In the genomic region with DNA sequence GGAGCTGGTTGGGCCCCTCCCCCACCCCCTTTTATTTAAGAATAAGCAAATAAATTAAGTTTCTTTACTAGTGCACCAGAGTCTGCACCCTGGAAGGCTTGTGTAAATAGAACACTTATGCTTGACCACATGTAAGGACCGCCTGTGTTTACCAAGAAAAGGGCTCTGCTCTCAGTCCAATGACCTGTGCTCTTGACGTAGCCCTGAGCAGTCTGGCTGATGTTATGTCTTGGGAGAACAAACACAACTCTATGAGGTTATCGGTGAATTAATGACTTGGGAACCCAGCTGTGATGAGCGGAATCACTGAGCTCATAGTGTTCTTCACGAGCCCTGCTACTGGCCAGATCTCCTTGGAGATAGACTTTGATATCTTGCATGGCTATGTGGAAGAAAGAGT, we compare ENCODE assay signal across 11 mouse cellular contexts. TPM values are rescaled to one million over a fixed set of nuclear protein-coding genes. Genes with fewer than 3 reads are reported as not detected.
DNase-seq lines count a peak whose midpoint lies in the region; ATAC-seq lines count a peak whose summit lies in the region.
"Had no signal": no experiment of that assay in that cellular context is flagged by ENCODE, and none has a peak within 500 bp of the region (broad histone marks: within the 10 kb centered on the region; RNA-seq: fewer than 3 reads in every experiment).

No protein-coding gene starts in this region.

- H3K4me1 ChIP-seq in kidney, embryonic 16.5 days (ENCODE audit: insufficient read depth, low read length): peaks cover 24% of the 10 kb centered on the region
- peaks cover 27% of the 10 kb centered on the region for H3K4me1 ChIP-seq in intestine, embryonic 14.5 days (replicated peaks; ENCODE audit: control insufficient read depth, insufficient read depth, low read length)

- H3K27ac ChIP-seq in kidney, embryonic 16.5 days (ENCODE audit: low read length): no peak overlapping the region
- peak overlapping the region; percentile 47; the same call in 1 of the 2 replicates for H3K27ac ChIP-seq in intestine, embryonic 14.5 days (ENCODE audit: low read depth)
- H3K27ac ChIP-seq: neural tube, embryonic 13.5 days had no signal

- peak overlapping the region; percentile 19; the same call in 1 of the 2 replicates for H3K4me2 ChIP-seq in kidney, embryonic 16.5 days (replicated peaks; ENCODE audit: low read depth, low read length)
- peak overlapping the region; percentile 39 for H3K4me2 ChIP-seq in intestine, embryonic 14.5 days (ENCODE audit: low read length)

- H3K4me3 ChIP-seq in kidney, embryonic 16.5 days (ENCODE audit: low read length): no peak overlapping the region
- no peak overlapping the region for H3K4me3 ChIP-seq in intestine, embryonic 14.5 days (ENCODE audit: low read depth, low read length)
- H3K4me3 ChIP-seq: neural tube, embryonic 13.5 days had no signal

- WGBS in kidney, embryonic 16.5 days: 40% methylated on average over 5 of the region's 5 CpGs
- WGBS in intestine, embryonic 14.5 days: 5% methylated on average over 5 of the region's 5 CpGs

- no peak overlapping the region for H3K9ac ChIP-seq in kidney, embryonic 16.5 days (replicated peaks; ENCODE audit: low read length)
- H3K9ac ChIP-seq in intestine, embryonic 14.5 days (ENCODE audit: low read length): no peak overlapping the region
- H3K9ac ChIP-seq: neural tube, embryonic 13.5 days had no signal

- 0 out of 2 replicates have a peak, but pooled peaks cover under 1% of the 10 kb centered on the region for H3K9me3 ChIP-seq in kidney, embryonic 16.5 days (ENCODE audit: low read length)
- H3K9me3 ChIP-seq in intestine, embryonic 14.5 days (ENCODE audit: control insufficient read depth, low read length): 0 out of 2 replicates have a peak, but pooled peaks cover 2% of the 10 kb centered on the region
- H3K9me3 ChIP-seq: neural tube, embryonic 13.5 days had no signal

- peak; percentile 52 for ATAC-seq in kidney, embryonic 16.5 days (ENCODE audit: low FRiP score, low TSS enrichment)
- peak; percentile 65 for ATAC-seq in intestine, embryonic 14.5 days (replicated peaks; ENCODE audit: low FRiP score, low TSS enrichment, low read depth)
- ATAC-seq in monocyte, adult 5-6 weeks (replicated peaks; ENCODE audit: insufficient number of reproducible peaks, low FRiP score, low TSS enrichment, poor library complexity, severe bottlenecking): no peak
- ATAC-seq: Patski had no signal

- H3K27me3 ChIP-seq in kidney, embryonic 16.5 days (ENCODE audit: insufficient read depth, low read length): peaks cover 20% of the 10 kb centered on the region
- peaks cover 5% of the 10 kb centered on the region; the same call in 1 of the 2 replicates for H3K27me3 ChIP-seq in intestine, embryonic 14.5 days (replicated peaks; ENCODE audit: control insufficient read depth, insufficient read depth, low read length)
- H3K27me3 ChIP-seq: Patski had no signal

- DNase-seq in embryo, embryonic 10.5 days (ENCODE audit: low spot score): peak; percentile 19
- no peak for DNase-seq in embryo, embryonic 11 days
- DNase-seq in kidney, adult 11 months: no peak
- DNase-seq in intestine, embryonic 14.5 days (ENCODE audit: low spot score): no peak
- peak; percentile 62 for DNase-seq in lung, postnatal 36 days
- DNase-seq in cerebellum, postnatal 4 days (ENCODE audit: low spot score in 2 of 2): no peak

- no peaks in the 10 kb centered on the region for H3K36me3 ChIP-seq in kidney, embryonic 16.5 days (ENCODE audit: insufficient read depth, low read length)
- H3K36me3 ChIP-seq in intestine, embryonic 14.5 days (ENCODE audit: control insufficient read depth, insufficient read depth, low read length): no peaks in the 10 kb centered on the region
- H3K36me3 ChIP-seq: neural tube, embryonic 13.5 days had no signal

RNA-seq across cellular contexts. Expression of a gene that starts 1.6 kb away (rescaled TPM):
- 1.3 and 2.2 TPM in 2 replicates for polyA plus RNA-seq in kidney, embryonic 16.5 days (2015; fragmentation: Nextera tagmentation; extraction: Ambion mirVana)
- 5.4 and 6.0 TPM in 2 replicates for polyA plus RNA-seq in intestine, embryonic 14.5 days (2014; fragmentation: Nextera tagmentation; extraction: Ambion mirVana)
- 15.7 to 28.1 TPM (median 26.3 TPM) in 3 replicates for total RNA-seq in monocyte, adult 5-6 weeks (2017)
- polyA plus RNA-seq: Patski had no signal

RNA-seq across cellular contexts. Expression of a gene that starts 36.4 kb away (rescaled TPM):
- 0.50 and 1.5 TPM in 2 replicates for polyA plus RNA-seq in kidney, embryonic 16.5 days (2015; fragmentation: Nextera tagmentation; extraction: Ambion mirVana)
- polyA plus RNA-seq in intestine, embryonic 14.5 days (2014; fragmentation: Nextera tagmentation; extraction: Ambion mirVana): 0.94 and 1.3 TPM in 2 replicates
- total RNA-seq in monocyte, adult 5-6 weeks (2017): 0.19 to 0.29 TPM (median 0.21 TPM) in 3 replicates
- total RNA-seq: left cerebral cortex, postnatal 36 days had no signal

Comparison
In these comparisons a context has a peak if more than half of its experiments do, and no peak if none do; other contexts are left out.
1. DNase-seq: peak in embryo, embryonic 10.5 days (single experiment) and lung, postnatal 36 days (single experiment); none in embryo, embryonic 11 days (single experiment), kidney, adult 11 months (single experiment), intestine, embryonic 14.5 days (single experiment) and cerebellum, postnatal 4 days (0 of 2).